Mouse (Mus musculus): ENCODE results near the gene Plek. TPM values are rescaled to one million over a fixed set of nuclear protein-coding genes. Genes with fewer than 3 reads are reported as not detected.

Gene Plek
- polyA plus RNA-seq, 1 experiment from 2014 or later: 4.9 TPM

- Histone ChIP-seq H3K36me3 (0 out of 2 replicates have a peak, but pooled peaks cover 4% of the 10 kb centered on the region), H3K27ac (no peak overlapping the region), H3K4me1 (peaks cover 3% of the 10 kb centered on the region; the same call in 1 of the 2 replicates), H3K4me2 (replicated peaks) (no peak overlapping the region), H3K27me3 (no peaks in the 10 kb centered on the region), H3K9ac (no peak overlapping the region), H3K4me3 (no peak overlapping the region), H3K9me3 (replicated peaks) (no peaks in the 10 kb centered on the region)
- 95% methylated on average over 6 of the region's 6 CpGs for WGBS
- ATAC-seq (ENCODE audit: low FRiP score): no peak
Observed at GRCm38 (mm10) chr11:16957030-16957429, 95.2 kb downstream of the Plek start.

GRCm38 (mm10) chr11:16956115-16956862, 95.9 kb downstream of the Plek start:
- Histone ChIP-seq H3K27ac (no peak overlapping the region), H3K4me1 (peaks cover 9% of the 10 kb centered on the region; the same call in 1 of the 2 replicates), H3K4me2 (replicated peaks) (no peak overlapping the region), H3K27me3 (no peaks in the 10 kb centered on the region), H3K4me3 (no peak overlapping the region), H3K36me3 (0 out of 2 replicates have a peak, but pooled peaks cover 4% of the 10 kb centered on the region), H3K9me3 (replicated peaks) (no peaks in the 10 kb centered on the region), H3K9ac (no peak overlapping the region)
- 93% methylated on average over 6 of the region's 6 CpGs for WGBS
- no peak for ATAC-seq (ENCODE audit: low FRiP score)

DNA sequence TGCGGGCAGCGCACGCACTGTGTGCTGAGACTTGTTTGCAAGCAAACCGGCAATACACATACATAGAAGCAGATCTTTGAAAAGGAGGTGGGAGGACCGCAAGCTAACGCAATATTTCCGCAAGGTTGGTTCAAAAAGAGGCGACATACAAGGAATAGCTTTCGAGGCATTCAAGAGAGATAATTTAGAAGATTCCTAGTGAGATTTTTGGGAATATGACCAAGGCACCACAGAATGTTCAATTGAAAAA, 100.5 kb downstream of the Plek start:
- H3K4me3 ChIP-seq: peak overlapping the region; percentile 50
- no peak for ATAC-seq (ENCODE audit: low FRiP score)

DNA sequence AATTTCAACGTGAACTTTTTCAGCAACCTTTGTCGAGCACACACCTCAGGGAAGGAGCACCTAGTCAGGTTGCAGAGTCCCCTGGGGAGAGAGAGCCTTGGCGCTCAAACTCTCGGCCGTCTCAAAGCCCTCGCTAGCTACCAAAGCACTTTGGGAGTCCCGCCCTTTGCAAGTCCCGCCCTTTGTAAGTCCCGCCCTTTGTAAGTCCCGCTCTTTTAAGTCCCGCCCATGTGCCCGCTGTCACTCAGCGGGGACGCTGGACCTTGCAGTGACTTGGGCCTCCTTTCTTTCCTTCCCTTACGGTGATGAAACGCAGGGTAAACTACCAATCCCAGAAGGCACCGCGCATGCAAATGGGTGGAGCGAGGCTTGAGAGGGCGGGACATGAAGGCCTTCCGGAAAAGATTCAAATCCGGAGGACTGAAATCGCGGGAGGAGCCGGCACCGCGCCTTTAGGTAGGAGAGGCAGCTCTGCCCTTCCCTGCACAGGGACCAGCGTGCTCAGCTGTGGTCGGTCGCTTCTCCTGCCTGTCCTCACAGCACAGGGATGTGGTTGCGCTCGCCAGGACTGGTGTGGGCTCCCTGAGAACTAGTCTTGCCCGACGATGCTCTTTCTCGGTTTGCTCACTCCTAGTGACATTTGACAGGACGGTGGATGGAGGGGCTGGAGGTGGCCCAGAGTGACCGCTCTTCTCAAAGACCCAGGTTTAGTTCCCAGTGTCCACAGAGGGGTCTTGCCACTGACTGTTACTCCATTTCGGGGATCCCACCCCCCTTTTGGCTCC, 101.0 kb downstream of the Plek start, which contains the start of gene Fbxo48:
Gene Fbxo48 (plus strand): TSS at position 400 of the 785 bp plus-strand sequence.
- Histone ChIP-seq H3K27ac (no peak within 1 kb of the TSS), H3K27me3 (no peaks in the 10 kb centered on the region), H3K9me3 (replicated peaks) (no peaks in the 10 kb centered on the region), H3K36me3 (no peaks in the 10 kb centered on the region), H3K4me3 (peak within 1 kb of the TSS; percentile 50), H3K4me2 (replicated peaks) (peak within 1 kb of the TSS; percentile 67), H3K4me1 (peaks cover 13% of the 10 kb centered on the region; the same call in 1 of the 2 replicates), H3K9ac (peak within 1 kb of the TSS; percentile 54)
- under 1% methylated on average over 38 of the region's 38 CpGs for WGBS
- peak; percentile 100 for ATAC-seq (ENCODE audit: low FRiP score)

More for the DNA sequence above, 100.5 kb downstream of the Plek start:
- 7% methylated on average over 9 of the region's 9 CpGs for WGBS
- H3K36me3 ChIP-seq: 0 out of 2 replicates have a peak, but pooled peaks cover 3% of the 10 kb centered on the region
- peak overlapping the region; percentile 54 for H3K9ac ChIP-seq
- peak overlapping the region; percentile 67 for H3K4me2 ChIP-seq (replicated peaks)
- H3K9me3 ChIP-seq (replicated peaks): no peaks in the 10 kb centered on the region
- peaks cover 13% of the 10 kb centered on the region; the same call in 1 of the 2 replicates for H3K4me1 ChIP-seq
- H3K27me3 ChIP-seq: no peaks in the 10 kb centered on the region
- no peak overlapping the region for H3K27ac ChIP-seq

GRCm38 (mm10) chr11:16950226-16950975, 101.8 kb downstream of the Plek start:
- Histone ChIP-seq H3K36me3 (no peaks in the 10 kb centered on the region), H3K27ac (no peak overlapping the region), H3K4me2 (replicated peaks) (peak overlapping the region; percentile 67), H3K9me3 (replicated peaks) (no peaks in the 10 kb centered on the region), H3K4me1 (peaks cover 13% of the 10 kb centered on the region; the same call in 1 of the 2 replicates), H3K4me3 (peak overlapping the region; percentile 50), H3K27me3 (no peaks in the 10 kb centered on the region), H3K9ac (no peak overlapping the region)
- 53% methylated on average over 13 of the region's 13 CpGs for WGBS
- ATAC-seq (ENCODE audit: low FRiP score): no peak

DNA sequence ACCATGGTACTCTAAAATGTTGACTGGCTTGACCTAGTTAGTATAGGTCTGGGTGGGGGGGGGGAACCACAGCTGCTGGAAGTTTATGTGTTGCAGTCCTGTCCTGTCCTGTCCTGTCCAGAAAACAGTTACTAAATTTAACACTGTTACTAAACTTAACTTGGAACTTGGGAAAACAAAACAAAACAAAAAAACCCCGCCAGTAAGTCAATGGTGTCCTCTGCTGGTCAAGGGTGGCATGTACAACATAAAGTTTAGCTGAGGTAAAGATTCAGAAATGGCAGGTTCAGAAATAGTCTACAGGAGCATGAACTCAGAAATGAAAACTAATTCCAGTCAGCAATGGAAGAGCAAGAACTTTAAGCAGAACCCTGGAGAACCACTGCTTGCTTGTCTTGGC, 103.4 kb downstream of the Plek start:
- 21% methylated on average over 1 of the region's 1 CpGs for WGBS
- Histone ChIP-seq H3K4me3 (no peak overlapping the region), H3K9me3 (replicated peaks) (no peaks in the 10 kb centered on the region), H3K27me3 (no peaks in the 10 kb centered on the region), H3K4me1 (peaks cover 13% of the 10 kb centered on the region; the same call in 1 of the 2 replicates), H3K27ac (no peak overlapping the region), H3K4me2 (replicated peaks) (no peak overlapping the region), H3K36me3 (no peaks in the 10 kb centered on the region), H3K9ac (no peak overlapping the region)
- ATAC-seq (ENCODE audit: low FRiP score): no peak

GRCm38 (mm10) chr11:16943016-16943415, 109.2 kb downstream of the Plek start:
- H3K27ac ChIP-seq: no peak overlapping the region
- H3K9ac ChIP-seq: no peak overlapping the region
- H3K27me3 ChIP-seq: no peaks in the 10 kb centered on the region
- ATAC-seq (ENCODE audit: low FRiP score): no peak
- H3K4me3 ChIP-seq: no peak overlapping the region
- WGBS: 87% methylated on average over 4 of the region's 4 CpGs
- peaks cover 4% of the 10 kb centered on the region; the same call in 1 of the 2 replicates for H3K4me1 ChIP-seq
- no peaks in the 10 kb centered on the region for H3K9me3 ChIP-seq (replicated peaks)
- H3K4me2 ChIP-seq (replicated peaks): no peak overlapping the region
- H3K36me3 ChIP-seq: no peaks in the 10 kb centered on the region

DNA sequence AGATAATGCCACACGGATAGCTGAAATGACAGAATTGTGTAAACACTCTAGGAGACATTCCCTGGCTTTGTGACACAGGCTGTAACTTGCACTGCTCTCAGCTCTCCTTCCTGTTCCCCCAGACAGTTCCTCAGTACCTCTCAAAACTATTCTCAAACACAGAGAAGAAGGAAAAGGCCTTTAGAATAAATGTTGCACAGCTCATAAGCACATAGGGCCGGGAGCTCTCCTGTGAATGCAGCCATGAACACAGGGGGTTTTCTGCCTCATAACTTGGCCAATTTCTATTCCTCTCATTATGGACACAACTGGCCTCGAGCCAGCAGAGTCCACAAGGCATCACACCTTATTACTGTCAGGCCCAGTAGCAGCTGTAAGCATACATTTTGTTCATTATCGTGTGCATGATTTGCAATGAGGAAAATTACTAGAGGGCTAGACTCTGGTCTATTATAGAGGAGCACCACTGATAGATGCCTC, 110.2 kb downstream of the Plek start:
- no peak overlapping the region for H3K27ac ChIP-seq
- no peaks in the 10 kb centered on the region for H3K9me3 ChIP-seq (replicated peaks)
- H3K9ac ChIP-seq: no peak overlapping the region
- H3K4me1 ChIP-seq: peaks cover 4% of the 10 kb centered on the region; the same call in 1 of the 2 replicates
- H3K4me2 ChIP-seq (replicated peaks): no peak overlapping the region
- H3K27me3 ChIP-seq: no peaks in the 10 kb centered on the region
- ATAC-seq (ENCODE audit: low FRiP score): peak; percentile 80
- no peaks in the 10 kb centered on the region for H3K36me3 ChIP-seq
- 59% methylated on average over 4 of the region's 4 CpGs for WGBS
- no peak overlapping the region for H3K4me3 ChIP-seq

DNA sequence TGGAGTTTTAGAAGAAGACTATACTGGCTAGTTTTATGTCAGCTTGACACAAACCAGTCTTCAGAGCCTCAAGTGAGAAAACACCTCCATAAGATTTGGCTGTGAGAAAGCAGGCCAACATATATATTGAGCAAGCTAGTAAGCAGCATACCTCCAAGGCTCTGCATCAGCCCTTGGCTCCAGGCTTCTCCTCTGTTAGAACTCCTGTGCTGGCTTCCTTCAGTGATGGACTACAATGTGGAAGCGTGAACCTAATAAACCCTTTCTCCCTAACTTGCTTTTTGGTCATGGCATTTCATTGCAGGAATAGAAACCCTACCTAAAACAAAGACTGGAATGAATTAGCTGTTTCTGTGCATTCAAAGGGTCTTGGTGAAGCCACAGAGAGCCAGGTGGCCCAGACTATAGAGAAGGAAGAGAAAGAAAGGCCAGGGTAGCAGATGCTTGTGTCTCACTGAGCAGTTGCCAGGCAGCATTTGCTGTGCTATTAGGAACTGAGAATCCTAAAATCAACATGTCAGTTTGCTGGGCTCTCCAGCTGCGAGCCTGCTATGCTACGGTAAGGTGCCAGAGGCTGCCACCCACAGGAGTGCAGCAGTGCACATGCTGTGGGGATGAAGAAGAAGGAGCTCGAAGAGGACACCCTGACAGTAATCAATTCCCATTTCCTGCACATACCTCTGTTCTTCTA, 110.9 kb downstream of the Plek start:
- Histone ChIP-seq H3K27ac (no peak overlapping the region), H3K9ac (no peak overlapping the region), H3K27me3 (no peaks in the 10 kb centered on the region), H3K4me3 (no peak overlapping the region), H3K36me3 (no peaks in the 10 kb centered on the region), H3K9me3 (replicated peaks) (no peaks in the 10 kb centered on the region), H3K4me1 (peaks cover 4% of the 10 kb centered on the region; the same call in 1 of the 2 replicates), H3K4me2 (replicated peaks) (no peak overlapping the region)
- ATAC-seq (ENCODE audit: low FRiP score): peak; percentile 84
- 25% methylated on average over 4 of the region's 4 CpGs for WGBS

- no peak overlapping the region for H3K4me2 ChIP-seq (replicated peaks)
- H3K27me3 ChIP-seq: no peaks in the 10 kb centered on the region
- no peaks in the 10 kb centered on the region for H3K9me3 ChIP-seq (replicated peaks)
- no peaks in the 10 kb centered on the region for H3K36me3 ChIP-seq
- H3K27ac ChIP-seq: no peak overlapping the region
- H3K4me3 ChIP-seq: no peak overlapping the region
- no peak for ATAC-seq (ENCODE audit: low FRiP score)
- no peak overlapping the region for H3K9ac ChIP-seq
- H3K4me1 ChIP-seq: no peaks in the 10 kb centered on the region
- WGBS: 64% methylated on average over 6 of the region's 6 CpGs
Observed at GRCm38 (mm10) chr11:16935577-16936236, 116.5 kb downstream of the Plek start.

DNA sequence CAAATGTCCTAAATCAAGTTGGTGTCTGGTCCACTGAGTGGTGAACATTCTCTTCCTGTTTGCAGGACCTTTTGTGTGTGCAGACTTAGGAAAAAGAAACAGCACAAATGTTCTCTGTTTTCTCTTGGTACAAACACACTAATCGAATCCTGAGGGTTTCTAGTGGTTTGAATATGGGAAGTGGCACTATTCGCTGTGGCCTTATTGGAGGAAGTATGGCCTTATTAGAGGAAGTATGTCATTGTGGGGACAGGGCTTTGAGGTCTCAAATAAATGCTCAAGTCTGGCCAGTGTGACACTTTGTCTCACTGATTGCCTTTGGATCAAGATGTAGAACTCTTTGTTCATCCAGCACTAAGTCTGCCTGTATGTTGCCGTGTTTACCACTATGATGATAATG, 120.0 kb downstream of the Plek start:
- no peak overlapping the region for H3K4me2 ChIP-seq (replicated peaks)
- no peak for ATAC-seq (ENCODE audit: low FRiP score)
- H3K4me3 ChIP-seq: no peak overlapping the region
- H3K27ac ChIP-seq: no peak overlapping the region
- H3K36me3 ChIP-seq: no peaks in the 10 kb centered on the region
- 88% methylated on average over 3 of the region's 3 CpGs for WGBS
- H3K4me1 ChIP-seq: no peaks in the 10 kb centered on the region
- no peaks in the 10 kb centered on the region for H3K9me3 ChIP-seq (replicated peaks)
- no peaks in the 10 kb centered on the region for H3K27me3 ChIP-seq
- H3K9ac ChIP-seq: no peak overlapping the region

Measured in hindbrain, embryonic 12.5 days (tissue).